Mouse (Mus musculus): ENCODE data around the gene 1700012B07Rik. TPM values are rescaled to one million over a fixed set of nuclear protein-coding genes. Genes with fewer than 3 reads are reported as not detected.

The 1700012B07Rik gene
- total and polyA plus RNA-seq, 2 experiments from 2014 or later, result not detected

DNA sequence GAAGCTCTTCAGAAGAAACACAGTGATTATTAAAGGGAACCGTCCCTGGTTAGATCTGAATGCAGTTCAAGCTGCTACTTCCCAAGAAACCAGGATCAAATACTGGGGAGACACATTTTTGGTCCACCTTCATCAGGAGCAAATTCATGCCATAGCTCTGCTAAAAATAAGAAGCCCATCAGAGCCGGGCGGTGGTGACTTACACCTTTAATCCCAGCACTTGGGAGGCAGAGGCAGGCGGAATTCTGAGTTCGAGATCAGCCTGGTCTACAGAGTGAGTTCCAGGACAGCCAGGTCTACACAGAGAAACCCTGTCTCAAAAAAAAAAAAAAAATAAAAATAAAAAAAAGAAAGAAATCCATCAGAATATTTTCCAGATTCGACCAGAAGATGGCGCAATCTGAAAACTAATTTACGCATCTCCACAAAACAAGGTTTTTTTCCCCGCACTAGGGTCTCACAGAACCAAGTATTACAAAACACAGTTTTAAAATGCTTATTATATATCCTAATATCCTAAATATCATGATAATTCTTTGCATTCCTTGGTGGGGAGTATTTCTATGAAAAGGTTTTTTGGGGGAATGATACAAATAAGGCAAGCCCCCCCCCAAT lies 45.4 kb upstream of the 1700012B07Rik start:
- ATAC-seq, result no peak
- WGBS, result 46% methylated on average over 9 of the region's 9 CpGs
- peak; percentile 84 for DNase-seq (ENCODE audit: low spot score)
- peak; percentile 64 for TF ChIP-seq CTCF (IDR thresholded peaks at IDR 0.05; ENCODE audit: low read depth)
- Histone ChIP-seq H3K9ac (replicated peaks; ENCODE audit: low read length) (no peak overlapping the region), H3K27ac (no peak overlapping the region), H3K36me3 (ENCODE audit: insufficient read depth, low read length) (no peaks in the 10 kb centered on the region), H3K4me3 (ENCODE audit: low read length) (no peak overlapping the region), H3K4me1 (ENCODE audit: insufficient read depth, low read length) (no peaks in the 10 kb centered on the region), H3K27me3 (ENCODE audit: insufficient read depth, low read length) (no peaks in the 10 kb centered on the region), H3K4me2 (ENCODE audit: low read depth, low read length) (no peak overlapping the region), H3K9me3 (ENCODE audit: low read length) (no peaks in the 10 kb centered on the region)

DNA sequence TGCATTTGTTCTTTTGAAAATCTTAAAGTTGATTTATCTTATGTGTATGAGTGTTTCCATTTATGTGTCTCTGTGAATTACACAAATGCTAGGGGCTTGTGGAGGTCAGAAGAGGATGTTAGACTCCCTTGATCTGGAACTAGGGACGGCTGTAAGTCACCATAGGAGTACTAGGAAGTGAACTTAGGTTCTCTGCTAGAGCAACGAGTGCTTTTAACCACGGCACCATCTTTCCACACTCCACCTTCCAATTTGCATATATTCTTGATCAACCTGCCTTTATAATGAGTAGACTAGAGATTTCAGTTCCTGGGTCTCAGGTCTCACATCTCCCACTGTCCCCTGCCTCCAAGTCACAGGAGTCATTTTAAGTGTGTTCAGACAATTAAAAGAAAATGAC lies 44.8 kb upstream of the 1700012B07Rik start:
- no peak overlapping the region for H3K9ac ChIP-seq (replicated peaks; ENCODE audit: low read length)
- no peaks in the 10 kb centered on the region for H3K27me3 ChIP-seq (ENCODE audit: insufficient read depth, low read length)
- no peak overlapping the region for H3K4me3 ChIP-seq (ENCODE audit: low read length)
- no peak overlapping the region for H3K4me2 ChIP-seq (ENCODE audit: low read depth, low read length)
- ATAC-seq (no peak), DNase-seq (ENCODE audit: low spot score) (no peak)
- 72% methylated on average over 3 of the region's 3 CpGs for WGBS
- no peaks in the 10 kb centered on the region for H3K36me3 ChIP-seq (ENCODE audit: insufficient read depth, low read length)
- no peak for TF ChIP-seq CTCF (IDR thresholded peaks at IDR 0.05; ENCODE audit: low read depth)
- no peaks in the 10 kb centered on the region for H3K4me1 ChIP-seq (ENCODE audit: insufficient read depth, low read length)
- H3K9me3 ChIP-seq (ENCODE audit: low read length), result no peaks in the 10 kb centered on the region
- no peak overlapping the region for H3K27ac ChIP-seq

DNA sequence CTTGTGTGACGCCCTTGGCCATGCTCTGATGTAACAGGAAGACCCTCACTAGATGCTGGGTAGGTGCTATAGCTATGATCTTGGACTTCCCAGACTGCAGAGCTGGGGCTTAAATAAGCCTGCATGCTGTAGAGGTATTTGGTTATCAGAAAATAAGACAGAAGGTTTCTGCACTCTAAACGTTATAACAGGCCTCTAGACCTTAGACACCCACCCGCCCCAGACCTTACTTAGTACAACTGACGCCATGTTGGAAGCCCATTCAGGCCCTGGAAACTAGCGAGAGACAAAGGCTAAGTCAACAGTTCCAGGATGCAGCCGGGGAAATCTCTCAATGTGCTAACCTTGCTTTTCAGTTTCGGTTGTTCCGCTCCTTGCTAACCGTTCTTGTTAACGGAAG lies 44.2 kb upstream of the 1700012B07Rik start:
- Histone ChIP-seq H3K9me3 (ENCODE audit: low read length) (no peaks in the 10 kb centered on the region), H3K9ac (replicated peaks; ENCODE audit: low read length) (no peak overlapping the region), H3K27me3 (ENCODE audit: insufficient read depth, low read length) (no peaks in the 10 kb centered on the region), H3K36me3 (ENCODE audit: insufficient read depth, low read length) (no peaks in the 10 kb centered on the region), H3K4me2 (ENCODE audit: low read depth, low read length) (no peak overlapping the region), H3K27ac (no peak overlapping the region), H3K4me3 (ENCODE audit: low read length) (no peak overlapping the region), H3K4me1 (ENCODE audit: insufficient read depth, low read length) (no peaks in the 10 kb centered on the region)
- no peak for TF ChIP-seq CTCF (IDR thresholded peaks at IDR 0.05; ENCODE audit: low read depth)
- ATAC-seq (no peak), DNase-seq (ENCODE audit: low spot score) (no peak)
- WGBS, result 86% methylated on average over 10 of the region's 10 CpGs

DNA sequence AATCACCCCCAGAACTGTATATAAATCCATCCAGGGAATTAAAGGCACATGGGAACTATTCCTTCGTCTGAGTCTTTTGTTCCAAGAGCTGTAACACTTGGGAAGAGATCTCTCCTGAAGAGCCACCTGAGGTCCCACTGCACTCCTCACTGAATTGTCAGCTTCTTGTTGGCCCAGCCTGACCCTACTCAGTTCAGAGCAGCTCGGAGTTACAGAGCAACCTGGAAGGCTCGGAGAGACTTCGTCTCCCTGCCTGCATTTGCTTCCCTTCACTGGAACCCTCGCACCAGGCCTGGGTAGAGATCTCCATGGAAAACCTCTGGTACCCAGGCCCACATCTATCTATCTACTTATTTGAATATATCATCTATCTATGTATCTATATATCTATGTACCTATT lies 40.0 kb upstream of the 1700012B07Rik start:
- no peak for DNase-seq (ENCODE audit: low spot score)
- Histone ChIP-seq H3K27ac (no peak overlapping the region), H3K27me3 (ENCODE audit: insufficient read depth, low read length) (no peaks in the 10 kb centered on the region), H3K4me3 (ENCODE audit: low read length) (no peak overlapping the region), H3K4me1 (ENCODE audit: insufficient read depth, low read length) (no peaks in the 10 kb centered on the region), H3K9ac (replicated peaks; ENCODE audit: low read length) (no peak overlapping the region), H3K9me3 (ENCODE audit: low read length) (no peaks in the 10 kb centered on the region), H3K36me3 (ENCODE audit: insufficient read depth, low read length) (no peaks in the 10 kb centered on the region), H3K4me2 (ENCODE audit: low read depth, low read length) (no peak overlapping the region)
- TF ChIP-seq CTCF (IDR thresholded peaks at IDR 0.05; ENCODE audit: low read depth), result no peak
- WGBS, result 89% methylated on average over 5 of the region's 5 CpGs
- ATAC-seq, result no peak

DNA sequence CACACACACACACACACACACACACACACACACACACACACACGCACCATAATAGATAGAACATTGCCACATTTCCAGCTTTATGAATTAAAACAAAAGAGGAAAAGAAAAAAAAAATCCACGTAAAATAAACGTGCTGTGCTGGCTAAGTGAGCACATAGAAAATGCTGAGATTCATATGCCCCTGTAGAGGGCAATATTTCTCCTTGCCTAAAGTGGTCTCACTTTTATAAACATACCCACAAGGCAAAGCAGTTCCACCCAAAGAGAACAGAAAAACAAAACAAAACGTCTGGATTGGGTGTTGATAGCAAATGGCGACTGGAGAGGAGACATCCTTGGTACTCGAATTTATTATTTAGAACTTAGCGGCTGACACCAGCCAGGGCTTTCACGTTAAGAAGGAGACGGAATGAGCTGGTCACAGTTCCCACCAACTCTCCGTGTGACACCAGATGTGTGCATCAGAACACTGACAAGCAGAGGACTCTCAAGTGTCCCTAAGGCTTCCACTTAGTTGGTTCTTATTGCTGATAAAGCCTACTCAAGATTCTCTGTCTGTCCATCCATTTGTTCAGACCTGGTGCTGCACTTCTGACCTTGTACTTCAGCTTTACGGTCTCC lies 38.8 kb upstream of the 1700012B07Rik start:
- H3K36me3 ChIP-seq (ENCODE audit: insufficient read depth, low read length), result no peaks in the 10 kb centered on the region
- H3K4me2 ChIP-seq (ENCODE audit: low read depth, low read length), result no peak overlapping the region
- H3K27me3 ChIP-seq (ENCODE audit: insufficient read depth, low read length), result no peaks in the 10 kb centered on the region
- DNase-seq (ENCODE audit: low spot score) (no peak), ATAC-seq (no peak)
- WGBS, result 79% methylated on average over 11 of the region's 11 CpGs
- H3K9ac ChIP-seq (replicated peaks; ENCODE audit: low read length), result no peak overlapping the region
- TF ChIP-seq CTCF (IDR thresholded peaks at IDR 0.05; ENCODE audit: low read depth), result 0 out of 2 replicates have a peak, but pooled peaks have one; percentile 21
- H3K4me1 ChIP-seq (ENCODE audit: insufficient read depth, low read length), result no peaks in the 10 kb centered on the region
- no peaks in the 10 kb centered on the region for H3K9me3 ChIP-seq (ENCODE audit: low read length)
- H3K4me3 ChIP-seq (ENCODE audit: low read length), result no peak overlapping the region
- H3K27ac ChIP-seq, result no peak overlapping the region

DNA sequence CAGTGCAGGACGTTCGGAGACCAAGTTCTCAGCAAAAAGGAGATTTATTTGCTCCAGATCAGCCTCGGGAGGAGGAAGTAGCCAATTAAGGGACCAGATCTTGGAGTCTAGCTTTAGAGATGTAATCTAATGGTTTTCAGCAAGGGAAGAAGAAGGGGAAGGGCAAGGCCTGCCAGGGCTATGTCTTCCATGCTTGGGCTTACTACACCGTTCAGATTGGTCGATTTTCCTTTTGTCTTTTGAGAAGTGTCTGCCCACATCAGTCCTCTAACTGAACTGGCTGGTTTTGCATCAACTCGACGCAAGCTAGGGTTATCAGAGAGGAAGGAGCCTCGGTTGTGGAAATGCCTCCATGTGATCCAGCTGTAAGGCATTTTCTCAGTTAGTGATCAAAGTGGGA lies 37.7 kb upstream of the 1700012B07Rik start:
- DNase-seq (ENCODE audit: low spot score) (no peak), ATAC-seq (no peak)
- Histone ChIP-seq H3K36me3 (ENCODE audit: insufficient read depth, low read length) (no peaks in the 10 kb centered on the region), H3K27ac (no peak overlapping the region), H3K27me3 (ENCODE audit: insufficient read depth, low read length) (no peaks in the 10 kb centered on the region), H3K4me2 (ENCODE audit: low read depth, low read length) (no peak overlapping the region), H3K4me3 (ENCODE audit: low read length) (no peak overlapping the region), H3K9ac (replicated peaks; ENCODE audit: low read length) (no peak overlapping the region), H3K9me3 (ENCODE audit: low read length) (no peaks in the 10 kb centered on the region), H3K4me1 (ENCODE audit: insufficient read depth, low read length) (no peaks in the 10 kb centered on the region)
- WGBS, result 85% methylated on average over 8 of the region's 8 CpGs
- no peak for TF ChIP-seq CTCF (IDR thresholded peaks at IDR 0.05; ENCODE audit: low read depth)

DNA sequence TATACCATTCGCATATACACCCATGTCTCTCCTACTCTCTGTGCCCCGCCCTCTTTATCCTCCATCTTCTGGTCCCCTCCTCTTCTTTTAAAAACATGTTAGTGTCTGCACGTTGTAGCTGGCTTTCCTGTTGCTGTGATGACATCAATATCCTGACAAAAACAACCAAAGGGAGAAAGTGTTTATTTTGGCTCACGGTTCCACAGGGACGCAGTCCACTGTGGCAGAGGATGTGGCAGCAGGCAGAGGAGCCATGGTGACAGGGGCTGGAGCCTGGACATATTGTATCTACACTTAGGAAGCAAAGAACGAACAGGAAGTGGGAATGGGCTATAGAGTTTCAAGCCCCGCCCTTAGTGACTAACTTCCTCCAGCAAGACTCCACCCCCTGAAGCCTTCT lies 36.1 kb upstream of the 1700012B07Rik start:
- Histone ChIP-seq H3K9me3 (ENCODE audit: low read length) (no peaks in the 10 kb centered on the region), H3K36me3 (ENCODE audit: insufficient read depth, low read length) (no peaks in the 10 kb centered on the region), H3K4me2 (ENCODE audit: low read depth, low read length) (no peak overlapping the region), H3K9ac (replicated peaks; ENCODE audit: low read length) (no peak overlapping the region), H3K4me3 (ENCODE audit: low read length) (no peak overlapping the region), H3K27ac (no peak overlapping the region), H3K27me3 (ENCODE audit: insufficient read depth, low read length) (no peaks in the 10 kb centered on the region), H3K4me1 (ENCODE audit: insufficient read depth, low read length) (no peaks in the 10 kb centered on the region)
- ATAC-seq, result no peak
- no peak for TF ChIP-seq CTCF (IDR thresholded peaks at IDR 0.05; ENCODE audit: low read depth)
- no peak for DNase-seq (ENCODE audit: low spot score)
- WGBS, result 87% methylated on average over 7 of the region's 7 CpGs
